Mouse (Mus musculus): ENCODE data around the gene Amh. TPM values are rescaled to one million over a fixed set of nuclear protein-coding genes. Genes with fewer than 3 reads are reported as not detected.
A peak's percentile ranks its signal among the peaks of the same experiment; 100 is the strongest.

The Amh gene
- total RNA-seq, 2 experiments from 2014 or later: not detected

GRCm38 (mm10) chr10:80784871-80785270 lies 20.2 kb upstream of the Amh start:
- ATAC-seq (replicated peaks; ENCODE audit: low FRiP score, poor library complexity, severe bottlenecking): no peak

- ATAC-seq (replicated peaks; ENCODE audit: low FRiP score, poor library complexity, severe bottlenecking): no peak
These were observed 19.1 kb upstream of the Amh start for GRCm38 (mm10) chr10:80785963-80786362.

- ATAC-seq (replicated peaks; ENCODE audit: low FRiP score, poor library complexity, severe bottlenecking): no peak
These were observed 17.5 kb upstream of the Amh start for GRCm38 (mm10) chr10:80787517-80787916.

GRCm38 (mm10) chr10:80790761-80791404 lies 14.2 kb upstream of the Amh start:
- no peak for ATAC-seq (replicated peaks; ENCODE audit: low FRiP score, poor library complexity, severe bottlenecking)

DNA sequence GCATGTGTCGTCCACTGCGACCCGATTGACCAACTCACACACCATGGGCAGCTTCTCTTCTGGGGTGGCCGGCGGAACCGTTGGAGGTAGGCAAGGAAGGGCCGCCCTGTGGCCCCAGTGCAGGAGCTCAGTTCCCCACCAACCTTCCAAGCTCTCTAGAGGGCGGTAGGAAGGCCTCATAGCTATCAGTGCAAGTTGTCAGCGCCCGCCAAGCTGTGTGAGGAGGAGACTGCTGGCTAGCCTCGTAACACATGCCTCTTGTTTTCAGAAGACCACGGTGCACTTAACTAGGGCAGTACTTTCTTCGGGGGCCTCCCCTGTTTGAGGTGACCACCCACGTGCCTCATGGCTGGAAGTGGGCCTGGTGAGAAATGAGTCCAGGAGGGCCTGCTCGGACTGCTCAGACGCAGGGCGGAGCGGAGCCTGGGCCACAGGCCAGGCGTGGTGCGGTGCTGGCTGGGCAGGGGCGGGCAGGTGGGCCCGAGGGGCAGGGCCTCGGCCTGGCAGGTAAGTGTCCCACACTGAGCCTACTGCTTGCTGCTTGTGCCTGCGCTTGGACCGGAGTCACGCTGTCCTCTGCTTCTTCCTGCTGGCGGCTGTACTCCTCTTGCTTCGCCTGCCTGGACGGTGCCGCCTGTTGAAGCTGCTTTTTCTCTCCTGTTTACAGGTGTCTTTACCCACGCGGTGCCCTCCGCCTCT lies 13.4 kb upstream of the Amh start:
- no peak for ATAC-seq (replicated peaks; ENCODE audit: low FRiP score, poor library complexity, severe bottlenecking)

GRCm38 (mm10) chr10:80792175-80793032 lies 12.6 kb upstream of the Amh start:
- no peak for ATAC-seq (replicated peaks; ENCODE audit: low FRiP score, poor library complexity, severe bottlenecking)

DNA sequence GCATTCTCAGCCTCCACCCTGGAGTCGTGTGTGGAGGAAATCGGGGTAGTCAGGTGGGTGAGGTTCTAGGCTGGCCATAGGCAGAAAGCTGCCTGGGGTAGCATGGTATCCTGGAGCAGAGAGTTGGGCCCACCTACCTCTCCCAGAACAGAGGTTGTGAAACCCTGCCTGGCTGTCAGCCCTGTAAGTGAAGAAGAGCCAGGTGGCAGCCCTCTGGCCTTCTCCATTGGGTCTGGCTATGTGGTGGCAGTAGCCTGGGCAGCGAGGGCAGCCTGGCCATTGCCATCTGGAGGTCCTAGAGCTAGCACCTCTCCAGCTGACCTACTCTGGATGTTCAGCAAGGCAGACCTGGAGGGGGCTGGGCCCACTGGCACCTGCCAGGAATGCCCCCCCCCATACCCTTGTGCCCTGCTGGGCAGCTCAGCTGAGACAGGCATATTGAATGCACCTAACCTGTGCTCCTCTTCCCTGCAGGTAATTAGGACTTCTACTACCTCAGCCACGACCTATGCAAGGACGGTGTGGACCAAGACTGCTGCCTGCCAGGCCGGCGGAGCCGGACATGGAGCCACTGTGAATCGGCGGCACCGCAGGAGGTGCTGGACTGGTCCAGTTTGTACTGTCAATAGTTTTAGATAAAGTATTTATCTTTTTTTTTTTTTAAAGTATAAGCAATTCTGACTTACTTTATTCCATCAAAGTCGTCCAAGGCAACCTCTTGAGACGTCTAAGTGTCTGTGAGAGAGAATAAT lies 11.8 kb upstream of the Amh start:
- no peak for ATAC-seq (replicated peaks; ENCODE audit: low FRiP score, poor library complexity, severe bottlenecking)

- ATAC-seq (replicated peaks; ENCODE audit: low FRiP score, poor library complexity, severe bottlenecking): no peak
These were observed 11.2 kb upstream of the Amh start for GRCm38 (mm10) chr10:80793803-80794202.

DNA sequence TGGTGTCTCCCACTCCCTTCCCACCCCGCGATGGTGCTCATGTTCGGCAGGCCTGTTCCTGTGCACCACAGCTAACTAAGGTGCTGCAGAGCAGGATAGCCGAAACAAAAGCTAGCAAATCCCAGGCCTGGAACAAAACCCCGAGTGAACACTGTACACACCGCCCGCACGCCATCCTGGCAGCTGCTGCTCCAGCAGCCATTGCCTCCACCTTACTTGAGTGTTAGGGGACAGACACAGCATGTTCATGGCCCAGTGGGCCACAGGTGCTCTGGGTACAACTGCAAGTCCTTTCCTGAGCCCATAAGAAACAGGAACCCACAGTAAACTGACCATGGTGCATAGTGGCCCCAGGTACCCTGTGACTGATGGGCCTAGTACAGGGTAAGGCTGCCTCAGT lies 10.3 kb upstream of the Amh start:
- ATAC-seq (replicated peaks; ENCODE audit: low FRiP score, poor library complexity, severe bottlenecking): no peak

GRCm38 (mm10) chr10:80796307-80796848 lies 8.7 kb upstream of the Amh start:
- ATAC-seq (replicated peaks; ENCODE audit: low FRiP score, poor library complexity, severe bottlenecking): no peak

DNA sequence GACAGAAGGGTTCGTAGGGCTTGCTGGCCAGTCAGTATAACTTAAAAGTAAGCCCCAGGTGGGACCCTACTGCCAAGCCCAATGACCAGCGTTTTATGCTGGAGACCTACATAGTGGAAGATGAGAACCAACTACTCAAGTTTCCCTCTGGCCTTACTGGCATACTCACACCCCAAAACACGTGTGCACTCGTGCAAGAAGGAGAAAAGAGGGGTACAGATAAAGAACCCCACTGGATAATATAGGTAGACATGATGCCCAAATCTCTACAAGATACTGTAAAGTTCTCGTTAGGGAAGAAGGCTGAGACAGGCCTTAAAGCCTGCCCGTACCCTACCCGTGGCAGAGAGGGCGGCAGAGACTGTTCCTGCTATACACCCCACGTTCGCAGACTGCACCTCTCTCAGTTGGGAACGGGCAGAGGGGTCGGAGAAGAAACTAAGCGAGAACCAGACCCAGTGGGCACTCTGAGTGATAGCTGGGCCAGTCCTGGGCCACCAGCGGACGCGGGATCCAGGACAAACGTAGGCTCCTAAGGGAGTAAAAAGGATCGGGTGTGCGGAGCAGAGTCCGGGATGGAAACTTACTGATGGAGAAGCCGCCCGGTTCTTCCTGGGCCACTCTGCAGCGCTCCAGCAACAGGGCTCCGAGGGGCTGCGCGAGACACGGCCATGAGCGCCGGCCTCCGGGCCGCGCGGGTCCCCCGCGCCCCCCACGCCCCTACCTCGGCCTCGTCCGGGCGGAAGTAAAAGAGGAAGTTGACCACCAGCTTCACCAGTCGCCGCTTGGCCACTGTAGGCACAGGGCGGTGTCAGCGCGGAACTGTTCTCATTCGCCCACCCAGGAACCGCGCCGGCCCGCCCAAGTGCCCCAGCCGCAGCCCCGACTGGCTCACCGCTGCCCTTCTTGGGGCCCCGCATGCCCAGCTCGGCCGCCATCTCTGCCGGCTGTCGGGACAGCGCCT lies 7.6 kb upstream of the Amh start:
- ATAC-seq (replicated peaks; ENCODE audit: low FRiP score, poor library complexity, severe bottlenecking): 0 out of 2 replicates have a peak, but pooled peaks have one; percentile 4

GRCm38 (mm10) chr10:80798150-80799006 lies 6.7 kb upstream of the Amh start, which contains the start of the genes Sf3a2 and Plekhj1:
Gene Sf3a2, plus strand, starts transcription at chr10:80798198.
Gene Plekhj1, minus strand, starts transcription at chr10:80798626.
- peak; percentile 91 for ATAC-seq (replicated peaks; ENCODE audit: low FRiP score, poor library complexity, severe bottlenecking)

GRCm38 (mm10) chr10:80799070-80799566 lies 5.9 kb upstream of the Amh start:
- peak; percentile 9 for ATAC-seq (replicated peaks; ENCODE audit: low FRiP score, poor library complexity, severe bottlenecking)

GRCm38 (mm10) chr10:80802204-80802912 lies 2.7 kb upstream of the Amh start:
- ATAC-seq (replicated peaks; ENCODE audit: low FRiP score, poor library complexity, severe bottlenecking): no peak

DNA sequence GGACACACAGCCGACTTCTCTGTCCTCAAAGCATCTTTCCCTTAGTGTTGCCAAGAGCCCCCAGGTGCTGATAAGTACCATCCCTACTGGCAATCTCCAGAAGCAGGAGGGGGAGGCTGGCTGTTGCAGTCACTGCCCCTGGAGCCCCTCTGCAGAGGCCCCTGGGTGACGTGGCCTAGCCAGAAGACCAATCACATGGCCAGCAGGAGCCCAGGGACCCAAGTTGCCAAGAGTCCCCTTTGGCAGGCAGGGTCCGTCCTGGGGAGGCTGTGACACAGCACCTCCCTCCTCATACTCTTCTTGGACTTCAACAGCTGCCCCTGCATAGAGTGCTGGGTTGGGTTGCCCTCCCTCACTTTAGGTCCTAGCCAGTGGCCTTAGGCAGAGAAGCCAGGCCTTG lies 2.0 kb upstream of the Amh start:
- no peak for ATAC-seq (replicated peaks; ENCODE audit: low FRiP score, poor library complexity, severe bottlenecking)

GRCm38 (mm10) chr10:80804340-80804739 lies 703 bp upstream of the Amh start:
- ATAC-seq (replicated peaks; ENCODE audit: low FRiP score, poor library complexity, severe bottlenecking): no peak

- no peak for ATAC-seq (replicated peaks; ENCODE audit: low FRiP score, poor library complexity, severe bottlenecking)
These were observed 279 bp downstream of the Amh start for GRCm38 (mm10) chr10:80805322-80805721.

Measured in erythroid progenitor cell, adult 5-6 weeks (primary cell).